Mouse (Mus musculus) embryo, embryonic 10.5 days (tissue): ENCODE results near the gene Map2k7.
A peak's percentile ranks its signal among the peaks of the same experiment; 100 is the strongest.

Experiments
- DNase-seq: peaks from one replicate; pipeline ENCODE4 v3.0.0-alpha.2; 2015; ENCODE audit warnings: low spot score

Map2k7 gene

GRCm38 (mm10) chr8:4259125-4259804 is 20.7 kb downstream of the Map2k7 start, which contains the start of gene Ctxn1:
TSS of gene Ctxn1 (minus strand) at chr8:4259274.
- DNase-seq, result peak; percentile 96

- no peak for DNase-seq
These were observed 21.2 kb downstream of the Map2k7 start for GRCm38 (mm10) chr8:4259805-4260170.

DNA sequence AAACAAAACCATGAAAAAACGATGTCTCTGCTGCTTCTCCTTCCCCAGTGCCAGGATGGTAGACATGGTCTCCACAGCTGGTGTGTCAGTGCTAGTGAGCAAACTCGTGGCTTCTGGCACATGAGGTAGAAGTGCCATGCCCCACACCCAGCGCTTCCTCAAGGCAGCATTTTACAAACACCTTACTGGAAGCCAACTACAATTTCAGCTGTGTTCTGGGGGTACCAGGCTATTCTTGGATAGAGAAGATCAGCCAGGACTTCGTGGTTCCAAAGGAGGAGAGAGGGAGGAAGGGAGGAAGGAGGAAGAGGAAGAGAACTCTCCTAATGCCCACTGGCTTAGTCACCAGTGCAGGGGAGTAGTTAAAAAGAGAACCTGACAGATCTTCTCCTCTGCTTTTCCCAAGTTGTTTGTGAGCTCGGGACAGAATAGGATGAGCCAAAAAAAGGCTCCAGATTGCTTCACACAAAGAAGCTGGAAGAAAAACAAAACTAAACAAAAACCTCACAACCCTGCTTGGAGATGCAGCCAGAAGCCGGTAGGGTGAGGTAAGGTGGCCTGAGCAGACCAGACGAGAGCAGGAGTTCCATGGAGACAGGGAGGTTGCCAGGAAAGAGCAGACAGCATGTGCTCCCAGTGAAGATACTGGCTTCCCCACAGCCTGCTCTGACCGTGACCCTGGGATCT is 24.7 kb downstream of the Map2k7 start:
- DNase-seq, result no peak

GRCm38 (mm10) chr8:4265160-4265914 is 26.8 kb downstream of the Map2k7 start:
- DNase-seq, result no peak

DNA sequence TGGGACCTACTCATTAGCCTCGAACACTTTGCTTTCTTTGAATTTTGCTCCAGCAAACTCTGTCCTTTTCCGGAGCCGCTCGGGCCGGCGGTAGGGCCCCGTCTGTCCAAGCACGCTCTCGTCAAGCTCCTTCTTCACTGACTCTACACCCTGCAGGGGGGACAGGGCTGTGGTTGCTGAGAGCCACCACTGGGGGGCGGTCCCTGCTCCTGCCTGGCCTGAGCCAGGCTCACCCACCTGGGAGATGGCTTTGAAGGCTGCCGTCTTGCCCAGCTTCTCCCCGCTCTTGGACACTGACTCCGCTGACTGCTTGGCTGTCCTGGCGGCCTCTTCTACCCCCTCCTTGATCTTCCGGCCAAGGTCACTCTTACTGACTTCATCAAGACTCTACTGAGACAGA is 29.1 kb downstream of the Map2k7 start:
- DNase-seq, result no peak

- DNase-seq, result no peak
These were observed 31.1 kb downstream of the Map2k7 start for GRCm38 (mm10) chr8:4269609-4270008.

DNA sequence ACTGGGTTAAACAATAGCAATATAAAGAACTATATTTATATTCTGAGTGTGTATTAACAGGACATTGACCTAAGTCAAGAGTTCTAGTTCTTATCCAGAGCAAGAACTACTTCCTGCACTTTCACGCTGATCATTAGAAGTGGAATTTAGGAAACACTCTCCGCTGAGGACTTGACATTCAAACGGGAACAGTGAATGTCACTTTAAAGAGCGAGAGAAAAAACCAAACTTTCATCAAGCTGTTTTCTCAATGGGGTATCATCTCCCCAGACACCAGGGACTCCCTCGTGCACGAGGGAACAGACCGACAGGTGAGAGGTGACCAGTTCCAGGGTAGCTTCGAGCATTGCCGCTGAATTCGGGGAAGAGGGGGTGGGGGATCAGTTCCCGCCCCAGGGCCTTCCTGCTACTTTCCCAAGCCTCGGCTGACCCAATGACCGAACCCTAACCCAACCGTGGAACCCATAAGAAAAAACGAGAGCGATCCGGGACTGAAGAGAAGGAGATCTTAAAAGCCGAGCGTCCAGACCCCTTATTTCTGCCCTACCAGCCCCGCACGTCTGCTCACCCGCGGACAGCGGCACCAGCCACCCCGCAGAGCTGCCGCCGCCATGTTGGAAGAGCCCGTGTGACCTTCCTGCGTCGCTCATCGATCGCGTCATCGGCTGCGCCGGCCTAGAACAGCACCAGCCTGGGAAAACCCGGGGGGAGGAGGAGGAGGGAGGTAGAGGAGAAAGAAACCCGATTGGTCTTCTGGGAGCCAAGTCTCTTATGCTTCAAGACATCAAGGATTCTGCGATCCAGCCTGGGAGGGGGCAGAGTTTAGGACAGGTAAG is 37.0 kb downstream of the Map2k7 start, which contains the start of gene Timm44:
Gene Timm44, minus strand, starts transcription at position 639 of the 836 bp plus-strand sequence.
- peak; percentile 98 for DNase-seq

GRCm38 (mm10) chr8:4276111-4276465 is 37.5 kb downstream of the Map2k7 start:
- DNase-seq, result no peak

DNA sequence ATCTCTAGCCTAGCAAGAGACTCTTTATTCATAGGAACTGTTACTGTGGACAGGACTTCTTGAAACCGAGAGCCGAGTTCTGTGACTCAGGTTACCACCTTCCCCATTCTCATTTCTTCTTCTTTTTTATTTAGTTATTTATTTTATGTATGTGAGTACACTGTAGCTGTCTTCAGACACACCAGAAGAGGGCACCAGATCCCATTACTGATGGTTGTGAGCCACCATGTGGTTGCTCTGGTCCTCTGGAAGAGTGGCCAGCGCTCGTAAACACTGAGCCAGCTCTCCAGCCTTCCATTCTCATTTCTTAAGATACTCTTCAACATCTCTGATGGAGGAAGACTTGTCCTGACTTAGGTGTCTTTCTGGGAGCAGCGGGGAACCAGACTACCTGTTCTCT is 54.2 kb downstream of the Map2k7 start:
- no peak for DNase-seq
